Mouse (Mus musculus) spleen, postnatal 10 days (tissue): ENCODE data around the gene Faap20.
"Not testable (repeated sequence)": the region's sequence is repeated elsewhere in the genome, so short reads cannot be mapped to it uniquely, and the experiment has no call there.

ENCODE experiments used
- DNase-seq, 2 experiments: peaks; one replicate each; pipeline ENCODE4 v3.0.0; 2021 to 2022; ENCODE audit warnings: low spot score in 2 of 2

Faap20 gene

DNA sequence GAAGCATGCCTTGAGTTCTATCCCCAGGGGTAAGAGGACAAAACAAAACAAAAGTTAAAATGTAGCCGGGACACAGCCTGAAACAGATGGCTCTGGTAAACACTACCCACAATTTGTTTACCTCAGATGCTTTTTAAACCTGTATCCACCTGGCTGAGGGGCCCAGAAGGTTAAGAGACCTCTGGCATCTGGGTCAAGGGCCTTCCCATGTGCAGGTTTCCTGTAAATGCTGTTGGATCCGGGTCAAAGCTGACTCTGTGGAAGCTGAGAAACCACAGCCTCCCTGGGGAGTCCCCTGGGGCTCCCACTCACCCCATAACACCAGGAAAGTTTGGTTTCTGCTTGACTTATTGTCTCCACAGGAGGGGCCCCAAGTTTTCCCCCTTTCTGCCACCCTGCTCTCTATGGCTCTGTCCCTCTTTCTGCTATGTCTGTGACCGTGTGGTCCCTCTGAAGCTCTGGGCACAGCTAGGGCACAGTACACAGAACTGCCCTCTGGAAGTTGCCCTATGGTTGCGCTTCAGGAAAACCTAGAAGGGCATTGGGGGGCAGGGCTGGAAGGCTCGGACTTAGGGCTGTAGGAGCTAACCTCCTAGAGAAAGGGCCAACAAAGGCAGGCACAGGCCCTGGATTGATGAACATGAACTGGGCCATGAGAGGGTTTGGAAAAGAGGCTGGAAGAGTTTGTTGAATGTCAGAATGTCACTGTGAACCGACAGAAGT, 3.7 kb upstream of the Faap20 start:
- DNase-seq = no peak

DNA sequence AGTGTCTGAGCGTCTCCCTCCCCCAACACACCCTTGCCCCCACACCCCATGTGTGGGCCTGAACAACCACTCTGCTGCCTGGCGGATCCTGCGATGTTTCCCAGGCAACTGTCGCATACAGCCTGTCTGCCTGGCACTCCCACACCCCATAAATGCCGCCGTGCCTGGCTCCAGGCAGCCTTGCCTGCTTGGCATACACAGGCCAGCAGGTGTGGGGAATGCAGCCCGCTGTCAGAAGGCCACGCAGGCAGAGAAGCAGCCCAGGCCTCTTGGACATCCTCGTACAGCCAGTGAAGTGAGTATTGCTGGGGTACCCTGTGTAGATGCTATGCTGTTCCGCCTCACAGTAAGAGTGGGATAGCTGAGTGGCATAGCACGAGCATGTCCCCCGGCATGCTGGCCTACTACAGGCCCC, 2.9 kb upstream of the Faap20 start:
- no peak for DNase-seq

DNA sequence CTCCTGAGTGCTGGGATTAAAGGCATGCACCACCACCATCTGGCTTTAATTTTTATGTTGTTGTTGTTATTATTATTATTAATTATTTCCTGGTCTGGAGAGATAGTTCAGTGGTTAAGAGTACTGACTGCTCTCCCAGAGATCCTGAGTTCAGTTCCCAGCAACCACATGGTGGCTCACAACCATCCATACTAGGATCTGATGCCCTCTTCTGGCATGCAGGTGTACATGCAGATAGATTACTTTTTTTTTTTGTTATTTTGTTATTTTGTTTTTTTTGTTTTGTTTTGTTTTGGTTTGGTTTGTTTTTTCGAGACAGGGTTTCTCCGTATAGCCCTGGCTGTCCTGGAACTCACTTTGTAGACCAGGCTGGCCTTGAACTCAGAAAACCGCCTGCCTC, 1.5 kb upstream of the Faap20 start:
- DNase-seq = not testable (repeated sequence)

GRCm38 (mm10) chr4:155249257-155249647, 350 bp upstream of the Faap20 start:
- DNase-seq = peak; percentile 81 to 92

GRCm38 (mm10) chr4:155250361-155251117, 937 bp downstream of the Faap20 start:
- peak; percentile 22 to 41 for DNase-seq

DNA sequence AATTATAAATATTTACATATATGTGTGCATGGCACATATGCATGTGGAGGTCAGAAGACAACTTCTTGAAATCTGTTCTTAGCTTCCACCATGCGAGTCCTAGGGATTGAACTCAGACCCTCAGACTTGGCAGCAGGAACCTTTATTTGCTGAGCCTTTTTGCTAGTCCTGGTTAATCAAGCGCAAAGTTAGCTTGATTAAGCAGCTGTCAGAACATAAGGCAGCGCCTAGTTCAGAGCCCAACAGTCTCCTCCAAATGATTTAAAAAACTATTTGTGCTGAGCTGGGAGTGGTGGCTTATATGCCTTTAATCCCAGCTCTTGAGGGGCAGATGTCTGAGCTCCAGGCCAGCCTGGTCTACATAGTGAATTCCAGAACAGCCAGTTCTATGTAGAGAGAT, 1.5 kb downstream of the Faap20 start:
- no peak for DNase-seq

- DNase-seq = no peak
Observed at GRCm38 (mm10) chr4:155252253-155252652, 2.7 kb downstream of the Faap20 start.

- no peak for DNase-seq
Observed at GRCm38 (mm10) chr4:155264521-155265321, 15.1 kb downstream of the Faap20 start.

- no peak for DNase-seq
Observed at GRCm38 (mm10) chr4:155267047-155267543, 17.5 kb downstream of the Faap20 start.

- no peak for DNase-seq
Observed at GRCm38 (mm10) chr4:155267639-155268175, 18.1 kb downstream of the Faap20 start.

DNA sequence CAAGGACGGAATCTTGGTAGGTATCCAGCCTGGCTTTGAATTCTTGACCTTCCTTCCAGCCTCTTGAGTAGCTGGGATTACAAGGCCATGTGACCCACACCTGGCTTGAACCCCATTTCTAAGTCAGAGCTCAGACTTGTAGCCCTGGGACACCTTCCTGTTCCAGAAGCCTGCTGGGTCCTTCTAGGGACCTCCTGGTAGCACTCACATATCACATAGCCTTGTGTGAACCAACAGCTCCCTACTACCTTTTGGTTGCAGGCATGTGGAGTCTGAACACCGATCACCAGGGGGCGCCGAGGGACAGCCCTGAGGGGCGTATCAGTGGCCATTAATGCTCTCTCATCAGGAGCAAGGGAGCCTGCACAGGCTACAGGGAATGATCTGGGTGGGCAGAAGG, 18.8 kb downstream of the Faap20 start:
- DNase-seq = peak; percentile 13 to 69

DNA sequence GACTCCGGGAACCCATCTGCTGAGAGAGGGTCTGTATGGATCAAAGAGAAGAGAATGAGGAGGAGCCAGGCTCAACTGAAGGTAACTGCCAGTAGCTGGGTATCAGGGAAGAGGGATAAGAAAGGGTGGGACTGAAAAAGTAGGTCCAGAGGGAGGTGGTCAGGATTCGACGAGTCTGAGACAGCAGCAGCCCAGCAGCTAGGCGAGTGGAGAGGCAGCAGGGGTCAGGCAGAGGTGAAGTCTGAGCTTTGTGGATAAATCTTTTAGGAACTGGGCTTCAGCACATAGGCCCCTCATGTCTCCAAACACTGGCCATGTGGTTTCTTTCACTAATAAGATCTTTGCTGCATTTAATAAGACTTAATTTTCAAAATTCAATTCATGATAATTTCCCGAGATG, 24.8 kb downstream of the Faap20 start:
- DNase-seq = no peak

DNA sequence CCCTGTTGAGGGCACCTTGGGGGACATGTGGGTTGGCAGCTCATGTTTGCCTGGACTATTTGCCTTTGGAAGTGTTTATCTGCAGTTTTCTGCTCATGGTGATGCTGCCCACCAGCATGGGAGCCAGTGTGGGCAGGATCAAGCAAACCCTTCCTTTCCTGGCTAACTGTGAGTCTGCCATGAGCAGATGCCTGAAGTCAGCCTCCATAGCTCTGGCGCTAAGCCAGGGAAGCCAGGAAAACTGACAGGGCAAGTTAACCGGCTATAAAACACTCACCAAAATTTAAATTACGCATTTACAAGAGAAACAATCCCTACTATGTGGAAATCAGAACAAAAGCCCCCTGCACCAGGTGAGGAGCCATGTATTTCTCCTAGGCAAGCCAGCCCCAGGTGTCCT, 25.2 kb downstream of the Faap20 start:
- no peak for DNase-seq

DNA sequence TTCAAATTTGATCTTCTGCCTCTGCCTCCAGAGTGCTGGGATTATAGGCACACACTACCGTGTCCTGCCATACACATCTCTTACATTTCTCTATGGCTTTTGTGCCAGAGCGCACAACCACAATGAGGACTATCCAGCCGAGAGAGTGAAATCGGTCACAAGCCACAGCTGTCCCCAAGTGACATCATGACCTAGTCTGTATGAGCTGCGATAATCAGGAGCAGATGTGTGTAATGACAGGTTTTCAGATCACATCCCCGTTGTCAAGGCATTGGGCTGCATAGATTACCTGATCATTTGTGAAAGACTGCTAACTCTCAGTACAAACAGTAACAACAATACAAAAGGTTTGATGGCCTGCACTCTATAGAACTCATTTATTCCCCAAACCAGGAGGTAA, 28.4 kb downstream of the Faap20 start:
- DNase-seq = no peak

DNA sequence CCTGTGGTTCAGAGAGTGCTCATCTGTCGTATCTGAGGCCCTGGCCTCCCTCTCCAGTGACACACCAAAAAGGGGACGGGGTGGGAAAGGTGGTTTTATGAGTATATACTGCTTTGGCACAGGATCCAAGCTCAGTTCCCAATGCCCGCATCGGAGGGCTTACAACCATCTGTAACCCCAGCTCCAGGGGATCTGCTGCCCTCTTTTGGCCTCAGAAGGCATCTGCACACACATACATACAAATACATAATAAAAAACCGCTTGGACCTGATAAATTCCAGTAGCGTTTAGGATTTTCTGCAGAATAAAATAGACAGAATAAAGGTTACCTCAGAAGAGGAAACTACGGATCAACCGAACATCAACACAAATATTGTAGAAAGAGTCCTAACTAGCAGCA, 29.5 kb downstream of the Faap20 start:
- DNase-seq = no peak

- no peak for DNase-seq
Observed at GRCm38 (mm10) chr4:155279926-155280767, 30.5 kb downstream of the Faap20 start.

GRCm38 (mm10) chr4:155280768-155281121, 31.1 kb downstream of the Faap20 start:
- no peak for DNase-seq

DNA sequence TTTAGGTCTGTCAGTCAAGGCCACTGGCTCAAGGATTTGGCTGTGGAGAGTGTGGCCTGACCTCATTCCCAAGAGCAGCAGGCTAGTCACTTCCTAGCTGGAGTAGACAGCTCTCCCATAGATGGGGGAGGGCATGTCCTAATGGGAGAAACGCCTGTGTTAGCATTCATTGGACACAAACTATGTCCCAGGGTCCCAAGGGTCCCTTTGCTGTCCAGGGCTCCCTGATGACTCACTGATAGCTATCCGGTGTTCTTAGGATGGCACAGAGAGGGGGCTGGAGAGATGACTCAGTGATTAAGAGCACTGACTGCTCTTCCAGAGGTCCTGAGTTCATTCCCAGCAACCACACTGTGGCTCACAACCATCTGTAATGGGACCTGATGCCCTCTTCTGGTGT, 31.6 kb downstream of the Faap20 start:
- DNase-seq = no peak

DNA sequence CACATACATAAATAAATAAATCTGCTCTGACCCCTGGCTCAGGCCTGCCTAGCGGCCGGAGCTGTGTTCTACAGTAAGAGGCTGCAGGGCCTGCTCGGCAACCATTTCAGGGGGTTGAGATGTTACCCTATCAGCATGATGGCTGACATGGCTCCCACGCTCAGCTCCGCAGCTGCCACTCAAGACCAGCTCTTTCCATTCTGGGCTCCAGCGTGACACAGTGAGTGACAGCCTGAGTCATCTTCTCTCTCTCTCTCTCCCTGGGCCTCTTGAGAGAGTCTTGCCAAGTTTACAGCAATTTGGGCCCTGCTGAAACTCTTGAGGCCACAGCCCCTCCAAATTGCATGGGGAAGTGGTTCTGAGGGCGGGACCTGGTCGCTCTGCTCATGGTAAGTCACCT, 32.0 kb downstream of the Faap20 start:
- no peak for DNase-seq

- no peak for DNase-seq
Observed at GRCm38 (mm10) chr4:155282231-155282630, 32.6 kb downstream of the Faap20 start.

DNA sequence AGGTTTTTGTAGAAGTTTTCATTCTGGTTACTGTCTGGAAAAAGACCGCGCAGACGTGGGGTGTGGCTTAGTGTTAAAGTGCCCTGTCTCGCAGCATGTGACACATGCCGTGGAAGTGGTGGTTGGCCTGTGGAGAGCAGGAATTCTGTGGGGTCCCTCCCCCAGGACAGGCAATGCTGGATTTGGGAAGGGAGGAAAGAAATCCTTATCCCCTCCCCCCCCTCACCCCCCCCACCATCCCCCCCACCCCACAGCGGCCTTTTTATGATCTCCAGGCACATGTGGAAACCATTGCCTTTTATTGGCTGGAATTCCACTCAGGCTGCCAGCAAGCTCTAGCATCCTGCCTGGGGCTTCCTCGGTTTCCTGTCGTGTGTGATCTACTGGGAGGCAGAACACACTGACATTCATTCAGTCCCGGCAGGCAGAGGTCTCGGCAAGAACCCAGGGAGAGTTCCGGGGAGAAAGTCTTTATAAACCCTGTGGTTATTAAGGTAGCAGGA, 33.5 kb downstream of the Faap20 start:
- DNase-seq = no peak
